Mouse (Mus musculus) CH12.LX (cell line): ENCODE measurements around the gene Bcl2l11. TPM values are rescaled to one million over a fixed set of nuclear protein-coding genes. Genes with fewer than 3 reads are reported as not detected.

Experiments used
- DNase-seq: peaks from one replicate; pipeline ENCODE4 v3.0.0-alpha.2; 2013; ENCODE audit errors: extremely low read depth
- H3K27ac ChIP-seq: 2 replicates; pipeline ENCODE4 v1.5.1; 2012; ENCODE audit warnings: low read depth, mild to moderate bottlenecking, control low read depth, moderate library complexity; ENCODE audit not compliant: insufficient read depth
- H3K27me3 ChIP-seq: replicated peaks from 2 replicates; pipeline ENCODE3; 2012; ENCODE audit warnings: inconsistent platforms
- H3K36me3 ChIP-seq, 2 experiments: replicated peaks in 1 of 2; 2 replicates each; pipeline versions ENCODE3 to v1.6.1; 2012; ENCODE audit warnings: inconsistent platforms in 1 of 2, low read length in 1 of 2, mild to moderate bottlenecking in 1 of 2, mixed read lengths in 1 of 2, moderate library complexity in 1 of 2; ENCODE audit not compliant: control insufficient read depth in 1 of 2, insufficient read depth in 1 of 2
- H3K4me1 ChIP-seq, 2 experiments: 2 replicates each; pipeline ENCODE4 v1.6.1; 2012; ENCODE audit warnings: inconsistent platforms in 1 of 2, moderate library complexity in 1 of 2; ENCODE audit not compliant: insufficient read depth in 2 of 2, control insufficient read depth in 1 of 2
- H3K4me2 ChIP-seq: 2 replicates; pipeline ENCODE4 v1.6.1; 2012; ENCODE audit warnings: low read depth, mild to moderate bottlenecking, control low read depth; ENCODE audit not compliant: poor library complexity, insufficient read depth, severe bottlenecking
- H3K4me3 ChIP-seq, 3 experiments: fragments of 150-350 bp in 1 of 3; sonication (generic) in 1 of 3; replicated peaks in 1 of 3; 2 replicates each; pipeline versions ENCODE3 to v1.5.1; 2011 to 2012; ENCODE audit warnings: low read depth in 2 of 3, low read length in 2 of 3, mild to moderate bottlenecking in 2 of 3, moderate library complexity in 2 of 3, control low read depth in 1 of 3, improper control_type of control experiment in 1 of 3, inconsistent platforms in 1 of 3, mixed read lengths in 1 of 3; ENCODE audit not compliant: poor library complexity in 1 of 3
- H3K79me2 ChIP-seq: replicated peaks from 2 replicates; pipeline ENCODE4 v1.6.1; 2012; ENCODE audit warnings: mild to moderate bottlenecking, moderate library complexity; ENCODE audit not compliant: control insufficient read depth, poor library complexity, insufficient read depth, severe bottlenecking; ENCODE audit errors: extremely low read depth
- H3K9ac ChIP-seq: 2 replicates; pipeline ENCODE4 v1.6.1; 2012; ENCODE audit warnings: low read depth, mild to moderate bottlenecking, control low read depth, moderate library complexity; ENCODE audit not compliant: insufficient read depth
- H3K9me3 ChIP-seq: replicated peaks from 2 replicates; pipeline ENCODE3; 2012; ENCODE audit warnings: low read length, inconsistent platforms, mixed read lengths
- BHLHE40 ChIP-seq: IDR thresholded peaks from 2 replicates; pipeline ENCODE4 v1.6.1; 2011; ENCODE audit warnings: mild to moderate bottlenecking, low read depth, low read length, improper control_type of control experiment
- CHD1 ChIP-seq: IDR thresholded peaks from 2 replicates; pipeline ENCODE4 v1.6.1; 2012; ENCODE audit warnings: low read depth, low read length, improper control_type of control experiment, inconsistent platforms
- CHD2 ChIP-seq: IDR thresholded peaks from 2 replicates; pipeline ENCODE4 v1.6.1; 2011; ENCODE audit warnings: low read length, improper control_type of control experiment
- E2F4 ChIP-seq: IDR thresholded peaks from 2 replicates; pipeline ENCODE4 v1.6.1; 2011; ENCODE audit warnings: low read depth, low read length, improper control_type of control experiment; ENCODE audit not compliant: insufficient replicate concordance
- ELF1 ChIP-seq: IDR thresholded peaks from 2 replicates; pipeline ENCODE4 v1.6.1; 2014; ENCODE audit warnings: low read depth, mild to moderate bottlenecking, inconsistent platforms, low read length, improper control_type of control experiment
- HCFC1 ChIP-seq: IDR thresholded peaks from 2 replicates; pipeline ENCODE4 v1.6.1; 2012; ENCODE audit warnings: low read depth, mild to moderate bottlenecking, inconsistent platforms, low read length, improper control_type of control experiment
- IRF4 ChIP-seq: IDR thresholded peaks from 2 replicates; pipeline ENCODE4 v1.6.1; 2014; ENCODE audit warnings: low read depth, mild to moderate bottlenecking, inconsistent platforms, low read length, improper control_type of control experiment
- JUN ChIP-seq: IDR thresholded peaks from 2 replicates; pipeline ENCODE4 v1.6.1; 2011; ENCODE audit warnings: low read depth, mild to moderate bottlenecking, low read length, improper control_type of control experiment, moderate library complexity; ENCODE audit not compliant: insufficient read depth
- JUND ChIP-seq: conservative IDR thresholded peaks from 2 replicates; pipeline ENCODE4 v1.6.1; 2011; ENCODE audit warnings: low read depth, low read length, improper control_type of control experiment
- MAFK ChIP-seq: IDR thresholded peaks from 2 replicates; pipeline ENCODE4 v1.6.1; 2011; ENCODE audit warnings: low read length, improper control_type of control experiment; ENCODE audit not compliant: insufficient replicate concordance
- MXI1 ChIP-seq: IDR thresholded peaks from 2 replicates; pipeline ENCODE4 v1.6.1; 2011; ENCODE audit warnings: mild to moderate bottlenecking, low read depth, low read length, improper control_type of control experiment
- MYC ChIP-seq: IDR thresholded peaks from 2 replicates; pipeline ENCODE4 v1.6.1; 2011; ENCODE audit warnings: low read depth, mild to moderate bottlenecking, improper control_type of control experiment, low read length
- NELFE ChIP-seq: IDR thresholded peaks from 2 replicates; pipeline ENCODE4 v1.6.1; 2011; ENCODE audit warnings: low read depth, low read length, improper control_type of control experiment
- NRF1 ChIP-seq: IDR thresholded peaks from 2 replicates; pipeline ENCODE4 v1.6.1; 2014; ENCODE audit warnings: low read depth, mild to moderate bottlenecking, inconsistent platforms, low read length, improper control_type of control experiment, moderate library complexity
- POLR2AphosphoS2 ChIP-seq: IDR thresholded peaks from 2 replicates; pipeline ENCODE4 v1.6.1; 2011; ENCODE audit warnings: low read depth, low read length, improper control_type of control experiment
- RAD21 ChIP-seq: IDR thresholded peaks from 2 replicates; pipeline ENCODE4 v1.6.1; 2011; ENCODE audit warnings: low read depth, mild to moderate bottlenecking, low read length, improper control_type of control experiment, moderate library complexity
- RCOR1 ChIP-seq: conservative IDR thresholded peaks from 2 replicates; pipeline ENCODE4 v1.6.1; 2012; ENCODE audit warnings: low read depth, mild to moderate bottlenecking, inconsistent platforms, low read length, improper control_type of control experiment
- SMC3 ChIP-seq: IDR thresholded peaks from 2 replicates; pipeline ENCODE4 v1.6.1; 2011; ENCODE audit warnings: low read depth, low read length, improper control_type of control experiment
- TBP ChIP-seq: conservative IDR thresholded peaks from 2 replicates; pipeline ENCODE4 v1.6.1; 2011; ENCODE audit warnings: low read depth, low read length, improper control_type of control experiment
- USF1 ChIP-seq: IDR thresholded peaks from 2 replicates; pipeline ENCODE4 v1.6.1; 2014; ENCODE audit warnings: low read depth, mild to moderate bottlenecking, inconsistent platforms, low read length, improper control_type of control experiment
- USF2 ChIP-seq: conservative IDR thresholded peaks from 2 replicates; pipeline ENCODE4 v1.6.1; 2011; ENCODE audit warnings: low read depth, low read length, improper control_type of control experiment
- ZC3H11A ChIP-seq: IDR thresholded peaks from 2 replicates; pipeline ENCODE4 v1.6.1; 2012; ENCODE audit warnings: low read depth, mild to moderate bottlenecking, inconsistent platforms, low read length, improper control_type of control experiment
- ZKSCAN1 ChIP-seq: IDR thresholded peaks from 2 replicates; pipeline ENCODE4 v1.6.1; 2012; ENCODE audit warnings: low read depth, inconsistent platforms, low read length, improper control_type of control experiment, borderline replicate concordance
- ZMIZ1 ChIP-seq: IDR thresholded peaks from 2 replicates; pipeline ENCODE4 v1.6.1; 2012; ENCODE audit warnings: low read depth, mild to moderate bottlenecking, inconsistent platforms, low read length, improper control_type of control experiment
- ZNF384 ChIP-seq: IDR thresholded peaks from 2 replicates; pipeline ENCODE4 v1.6.1; 2012; ENCODE audit warnings: low read depth, low read length, improper control_type of control experiment, inconsistent platforms
- dilution Hi-C: fragments of 300-500 bp; cut with MboI; formaldehyde crosslinking; loops from 2 replicates; pipeline ENCODE4 v1.14.3; 2020; ENCODE audit warnings: low sequenced_read_pairs; ENCODE audit not compliant: extremely low pct_unique_long_range_greater_than_20kb, extremely low pct_ligation_motif_present
- in situ Hi-C: fragments of 300-500 bp; cut with MboI; formaldehyde crosslinking; loops from 3 replicates; pipeline ENCODE4 v1.14.3; 2019; ENCODE audit warnings: low sequenced_read_pairs, low pct_ligation_motif_present, low pct_unique_long_range_greater_than_20kb, mixed read lengths
- polyA plus RNA-seq: library from polyadenylated mRNA; unstranded; fragments of >175 nt; gene quantifications from 2 replicates; pipeline ENCODE4 v1.2.1, GENCODE M21; 2012; ENCODE audit warnings: low read depth; ENCODE audit not compliant: insufficient read length
- total RNA-seq, 2 experiments: library from RNA; depleted of rRNA; stranded (reverse); fragments of 300-350 nt in 1 of 2; fragments of >200 nt in 1 of 2; gene quantifications; 2 replicates each; pipeline ENCODE4 v1.2.3; 2012 to 2014

The Bcl2l11 gene
- total and polyA plus RNA-seq, 3 experiments = 7.8 to 24.6 (median 11.6) TPM

DNA sequence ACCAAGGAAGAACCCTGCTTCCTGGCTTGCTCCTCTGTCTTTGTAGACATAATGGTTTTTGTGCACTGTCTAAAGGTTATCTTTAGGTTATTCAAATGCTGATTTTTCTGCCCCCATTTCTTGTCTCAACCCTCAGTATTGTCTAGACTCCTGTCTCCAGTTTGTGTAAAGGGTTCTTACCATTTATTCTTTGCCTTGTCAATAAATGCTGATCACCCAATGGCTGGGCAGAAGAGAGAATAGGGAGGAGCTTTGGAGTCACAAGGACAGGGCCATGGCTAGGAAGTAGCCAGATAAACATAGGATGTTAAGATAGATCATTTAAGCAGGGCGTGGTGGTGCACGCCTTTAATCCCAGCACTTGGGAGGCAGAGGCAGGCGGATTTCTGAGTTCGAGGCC is 57.9 kb downstream of the Bcl2l11 start:
- Histone ChIP-seq H3K4me1 (peaks cover 10 to 27% of the 10 kb centered on the region in 2 experiments; a peak in 3 of 4 replicates), H3K4me3 (no peak overlapping the region), H3K9ac (no peak overlapping the region), H3K27me3 (no peaks in the 10 kb centered on the region), H3K27ac (no peak overlapping the region), H3K4me2 (no peak overlapping the region), H3K9me3 (no peaks in the 10 kb centered on the region), H3K79me2 (no peaks in the 10 kb centered on the region), H3K36me3 (no peaks in the 10 kb centered on the region)
- in situ Hi-C loops = no loop called here
- dilution Hi-C loops = no loop called here
- DNase-seq = no peak
- no peak for TF ChIP-seq CHD1
- TF ChIP-seq NRF1 = no peak
- TF ChIP-seq ELF1 = no peak
- TF ChIP-seq TBP = no peak
- no peak for TF ChIP-seq MAFK
- no peak for TF ChIP-seq ZKSCAN1
- no peak for TF ChIP-seq RCOR1
- no peak for TF ChIP-seq IRF4
- no peak for TF ChIP-seq BHLHE40
- TF ChIP-seq NELFE = no peak
- no peak for TF ChIP-seq E2F4
- TF ChIP-seq CHD2 = no peak
- TF ChIP-seq RAD21 = no peak
- TF ChIP-seq ZC3H11A = no peak
- no peak for TF ChIP-seq JUN
- no peak for TF ChIP-seq JUND
- no peak for TF ChIP-seq MYC
- TF ChIP-seq POLR2AphosphoS2 = no peak
- TF ChIP-seq HCFC1 = no peak
- TF ChIP-seq SMC3 = no peak

- Histone ChIP-seq H3K27ac (no peak overlapping the region), H3K9ac (no peak overlapping the region), H3K79me2 (no peaks in the 10 kb centered on the region), H3K36me3 (no peaks in the 10 kb centered on the region), H3K27me3 (no peaks in the 10 kb centered on the region), H3K4me1 (peaks cover 10 to 30% of the 10 kb centered on the region in 2 experiments), H3K9me3 (no peaks in the 10 kb centered on the region), H3K4me2 (no peak overlapping the region), H3K4me3 (no peak overlapping the region)
- TF ChIP-seq USF2 = no peak
- no peak for TF ChIP-seq ZKSCAN1
- TF ChIP-seq NRF1 = no peak
- no peak for TF ChIP-seq USF1
- TF ChIP-seq ZMIZ1 = no peak
- TF ChIP-seq JUN = no peak
- TF ChIP-seq MXI1 = no peak
- no peak for TF ChIP-seq MAFK
- no peak for TF ChIP-seq E2F4
- no peak for TF ChIP-seq ZNF384
- no peak for TF ChIP-seq MYC
- DNase-seq = no peak
- in situ Hi-C loops = no loop called here
- dilution Hi-C loops = no loop called here
Measured at GRCm38 (mm10) chr2:128185942-128186341, 60.1 kb downstream of the Bcl2l11 start.
